Mouse (Mus musculus): Measurements from ENCODE around the gene Rad51b.

- TF ChIP-seq CTCF (IDR thresholded peaks at IDR 0.05; ENCODE audit: insufficient read depth, low read length), result no peak
- no peak for TF ChIP-seq POLR2A (IDR thresholded peaks at IDR 0.05; ENCODE audit: borderline replicate concordance, extremely low read depth, low read depth, low read length)
Measured at GRCm38 (mm10) chr12:79504641-79505040, 207.6 kb downstream of the Rad51b start.
